Mouse (Mus musculus): Measurements from ENCODE around the gene Glrp1.

Glrp1 gene

GRCm38 (mm10) chr1:88491617-88492378 lies 18.1 kb downstream of the Glrp1 start:
- DNase-seq: no peak

DNA sequence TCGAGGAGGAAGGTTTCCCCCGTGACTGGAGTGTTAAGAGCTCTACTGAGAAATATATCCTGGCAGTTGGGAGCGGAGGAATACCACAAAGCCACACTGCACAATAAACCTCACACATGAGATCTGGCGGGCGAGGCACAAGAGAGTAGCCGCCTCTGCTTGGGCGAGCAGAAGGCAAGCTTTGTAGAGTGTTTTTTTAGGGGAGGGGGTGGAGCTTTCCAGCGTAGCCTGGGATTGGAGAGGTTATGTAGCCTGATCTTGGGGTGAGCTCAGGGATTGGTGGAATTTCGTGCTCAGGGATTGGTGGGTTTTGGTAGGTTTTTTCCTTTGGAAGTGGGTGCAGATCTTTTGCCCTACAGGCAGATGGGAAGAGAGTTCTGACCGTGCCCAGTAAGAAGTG lies 19.7 kb downstream of the Glrp1 start:
- no peak for DNase-seq

- no peak for DNase-seq
These were observed 20.9 kb downstream of the Glrp1 start for GRCm38 (mm10) chr1:88488957-88489356.

DNA sequence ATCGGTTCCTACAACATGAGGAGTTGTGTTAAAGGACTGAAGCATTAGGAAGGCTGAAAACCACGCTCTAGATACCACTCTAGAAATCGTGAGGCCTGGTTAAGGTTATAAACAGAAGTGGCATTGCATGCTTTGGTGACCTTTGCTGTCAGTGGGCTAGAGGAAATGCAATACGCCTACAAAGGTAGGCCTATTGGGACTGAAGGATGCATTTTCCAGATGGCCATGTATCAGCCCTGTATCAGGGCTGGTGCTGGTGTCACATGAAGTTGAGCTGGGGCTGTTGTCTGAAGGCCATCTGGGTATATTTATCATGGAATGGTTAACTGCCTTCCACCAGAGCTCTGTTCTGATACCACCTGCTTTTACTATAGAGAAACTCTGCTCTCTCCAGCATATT lies 23.5 kb downstream of the Glrp1 start:
- no peak for DNase-seq

DNA sequence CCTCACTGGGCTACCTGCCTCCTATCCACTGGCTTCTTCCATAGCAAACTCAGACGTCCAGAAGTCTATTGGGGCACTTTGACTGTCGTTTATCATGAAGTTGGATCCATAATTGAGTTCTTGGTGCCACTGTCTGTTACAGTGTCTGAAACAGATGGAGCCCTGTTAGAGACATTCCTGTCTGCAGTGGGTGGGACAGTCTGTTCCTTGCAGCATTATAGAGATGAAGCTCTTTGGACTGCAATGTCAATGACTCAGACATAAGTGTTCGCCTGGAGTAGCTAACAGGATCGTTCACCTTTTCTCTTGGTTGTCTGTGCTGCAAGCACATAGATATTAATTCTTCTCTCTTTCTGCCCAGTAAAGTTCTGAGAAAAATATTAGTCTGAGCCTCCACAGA lies 25.8 kb downstream of the Glrp1 start:
- DNase-seq: no peak

- DNase-seq: no peak
These were observed 27.4 kb downstream of the Glrp1 start for GRCm38 (mm10) chr1:88482142-88483099.

DNA sequence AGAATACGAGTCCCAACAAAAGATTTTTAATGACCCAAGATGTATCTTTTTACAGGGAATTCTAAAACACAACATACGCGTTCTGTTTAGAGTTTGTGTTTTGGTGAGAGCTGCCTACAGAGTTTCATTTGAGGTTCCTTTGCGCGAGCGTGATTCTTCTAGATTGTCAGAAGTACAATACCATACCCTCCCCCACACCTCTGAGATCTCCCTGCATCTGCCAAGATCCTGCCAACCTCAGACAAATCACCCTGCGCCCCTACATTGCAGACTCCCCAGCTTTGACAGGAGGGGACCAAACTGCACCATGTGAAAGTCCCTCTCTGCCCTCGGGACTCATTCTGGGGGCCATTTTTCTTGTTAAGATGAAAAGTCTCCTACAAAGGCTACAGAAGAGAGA lies 29.3 kb downstream of the Glrp1 start:
- DNase-seq: no peak

DNA sequence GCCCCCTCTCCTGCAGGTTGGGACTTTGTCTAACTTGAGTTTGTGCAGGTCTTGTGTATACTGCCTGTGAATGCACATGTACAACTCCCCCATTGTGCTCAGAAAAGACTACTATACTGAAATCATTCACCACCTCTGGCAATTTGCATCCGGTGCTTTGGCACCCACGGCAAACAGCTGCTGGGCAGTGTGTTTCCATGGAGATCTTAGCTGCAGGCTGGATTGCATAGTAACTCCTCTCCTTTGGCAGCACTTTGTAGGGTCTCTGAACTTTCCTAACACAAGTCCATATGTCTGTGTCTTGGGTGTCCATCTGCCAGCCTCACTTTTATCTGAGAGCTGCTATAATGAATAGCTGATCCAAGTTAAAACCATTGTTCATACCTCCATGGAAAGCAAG lies 31.7 kb downstream of the Glrp1 start:
- no peak for DNase-seq

DNA sequence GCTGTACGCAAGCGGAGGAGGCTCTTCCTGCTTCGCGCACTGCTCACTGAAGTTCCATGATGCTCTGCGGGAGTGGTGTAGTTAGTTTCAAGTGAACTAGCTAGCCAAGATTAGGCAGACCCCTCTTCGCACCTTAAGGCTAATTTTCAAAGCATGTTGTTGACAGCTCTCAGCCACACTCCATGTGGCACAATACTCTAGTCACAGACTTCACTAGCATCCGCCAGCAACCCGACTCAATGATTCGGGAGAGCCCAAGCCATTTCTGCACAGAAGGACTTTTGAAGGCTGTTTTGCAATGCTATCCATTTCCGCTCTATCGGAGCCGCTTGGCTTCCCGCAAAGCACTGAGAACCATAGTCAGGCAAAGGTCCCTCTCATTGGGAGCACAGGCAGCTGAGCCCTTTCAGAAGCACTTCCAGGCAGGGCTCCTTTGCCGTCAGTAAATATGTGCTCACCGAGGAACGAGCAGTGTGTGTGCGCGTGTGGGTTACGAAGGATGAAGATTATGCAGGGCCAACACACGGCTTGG lies 33.2 kb downstream of the Glrp1 start:
- DNase-seq: no peak

- no peak for DNase-seq
These were observed 34.3 kb downstream of the Glrp1 start for GRCm38 (mm10) chr1:88475502-88475953.

DNA sequence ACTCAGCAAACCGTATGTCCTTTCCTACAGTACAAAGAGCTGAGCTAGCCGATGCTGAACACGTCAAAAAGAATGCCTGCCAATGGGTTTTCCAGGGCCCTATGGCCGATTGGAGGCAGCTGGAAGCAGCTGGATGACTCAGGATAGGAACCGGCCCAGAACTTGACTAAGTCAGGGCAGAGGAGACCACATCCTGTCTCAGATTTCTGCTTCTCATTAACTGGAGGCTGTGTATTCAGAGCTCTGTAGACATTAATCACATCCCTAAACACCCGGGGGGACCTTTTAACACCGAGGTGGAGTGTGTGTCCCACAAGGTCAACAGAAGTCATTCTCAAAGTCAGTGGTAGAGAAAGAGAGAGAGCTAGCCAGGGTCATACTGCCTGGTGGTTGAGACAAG lies 35.3 kb downstream of the Glrp1 start:
- no peak for DNase-seq

GRCm38 (mm10) chr1:88473899-88474298 lies 36.0 kb downstream of the Glrp1 start:
- DNase-seq: no peak

DNA sequence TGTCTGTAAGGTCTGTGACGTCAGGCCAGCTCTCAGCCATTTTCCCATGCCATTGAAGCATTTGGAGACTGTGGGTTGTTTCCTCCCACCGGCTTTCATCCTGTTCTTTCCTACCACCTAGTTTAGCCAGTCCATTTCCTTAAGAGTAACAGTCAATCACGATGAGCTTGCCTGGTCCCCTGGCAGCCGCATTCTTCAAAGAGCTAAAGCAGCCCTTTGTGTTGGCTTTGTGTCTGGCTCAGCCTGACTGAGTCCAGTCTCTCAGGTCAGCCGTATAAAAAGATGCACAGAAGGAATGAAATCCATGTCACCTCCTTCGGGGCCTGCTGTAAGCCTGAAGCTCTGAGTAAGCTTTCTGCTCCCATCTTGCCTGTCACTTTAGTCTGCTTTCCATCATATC lies 37.6 kb downstream of the Glrp1 start:
- no peak for DNase-seq

GRCm38 (mm10) chr1:88469746-88470145 lies 40.1 kb downstream of the Glrp1 start:
- DNase-seq: no peak

- no peak for DNase-seq
These were observed 41.5 kb downstream of the Glrp1 start for GRCm38 (mm10) chr1:88468335-88468734.

DNA sequence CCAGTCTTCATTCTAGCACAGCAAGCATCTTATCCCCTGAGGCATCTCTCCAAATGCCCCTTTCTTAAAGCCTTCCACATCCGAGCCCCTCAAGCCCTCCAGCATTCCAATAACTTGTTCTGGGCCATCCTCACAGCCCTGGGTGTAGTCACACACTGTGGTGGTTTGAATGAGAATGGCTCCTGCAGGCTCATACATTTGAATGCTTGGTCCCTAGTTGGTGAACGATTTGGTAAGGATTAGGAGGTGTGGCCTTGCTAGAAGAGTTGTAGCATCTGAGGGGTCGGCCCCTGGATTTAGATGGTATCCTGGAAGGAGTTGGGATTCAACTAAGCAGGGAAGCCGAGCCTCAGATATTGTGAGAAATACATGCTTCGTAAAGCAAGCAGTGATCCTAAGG lies 42.0 kb downstream of the Glrp1 start:
- no peak for DNase-seq

- DNase-seq: no peak
These were observed 43.4 kb downstream of the Glrp1 start for GRCm38 (mm10) chr1:88466325-88467064.

- DNase-seq: peak; percentile 9 to 11
These were observed 44.1 kb downstream of the Glrp1 start for GRCm38 (mm10) chr1:88465722-88466121.

DNA sequence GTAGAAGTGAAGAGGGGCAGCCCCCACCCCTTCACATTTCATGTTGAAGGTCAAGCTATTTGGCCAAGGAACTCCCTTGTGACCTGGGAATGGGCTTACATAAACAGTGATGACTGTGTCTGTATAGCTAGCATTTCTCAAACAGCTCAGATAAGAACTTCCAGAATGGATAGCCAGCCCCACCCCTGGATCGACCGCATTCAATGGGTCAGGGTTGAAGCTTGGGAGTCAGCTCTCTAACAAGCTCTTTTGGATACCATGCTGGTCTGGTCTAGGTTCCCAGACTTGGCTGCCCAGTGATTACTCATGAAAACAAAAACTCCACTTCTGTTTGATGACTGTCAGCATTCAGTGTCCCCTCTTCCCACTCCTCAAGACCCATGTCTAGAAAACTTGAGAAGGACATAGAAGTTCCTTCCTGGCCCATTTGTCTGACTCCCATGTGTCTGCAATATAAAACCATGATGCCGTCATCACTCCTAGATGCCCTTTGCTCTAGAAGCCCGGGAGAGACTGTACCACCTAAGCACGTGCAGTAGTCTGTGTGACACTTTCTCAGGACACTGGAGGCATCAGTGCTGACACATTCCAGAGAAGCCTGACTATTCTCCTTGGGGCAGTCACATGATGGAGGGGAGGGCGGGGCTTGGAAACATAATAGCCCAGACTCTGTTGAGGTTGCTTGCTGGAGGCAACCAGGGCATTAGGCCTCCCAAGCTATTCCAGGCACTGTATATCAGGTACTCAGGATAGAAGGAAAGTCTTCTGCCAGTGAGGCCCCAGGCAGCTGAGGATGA lies 45.6 kb downstream of the Glrp1 start:
- no peak for DNase-seq

DNA sequence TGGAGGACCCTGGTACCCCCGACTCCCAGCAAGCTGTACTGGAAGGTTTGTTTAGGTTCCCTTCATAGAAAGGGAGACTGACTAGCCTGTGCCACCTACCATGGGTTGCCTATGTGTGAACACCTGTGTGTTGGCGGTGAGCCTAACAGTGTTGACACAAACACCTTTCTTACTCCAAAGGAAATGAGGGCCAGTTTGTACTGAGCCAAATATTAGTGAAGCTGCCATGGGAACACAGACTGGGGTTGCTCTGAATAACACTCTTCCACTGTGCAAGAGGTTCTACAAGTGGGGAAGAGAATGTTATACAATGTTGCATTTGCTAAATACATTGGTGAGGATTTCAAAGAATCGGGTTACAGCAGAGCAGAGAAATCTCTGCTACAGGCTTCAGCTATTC lies 46.6 kb downstream of the Glrp1 start:
- no peak for DNase-seq

DNA sequence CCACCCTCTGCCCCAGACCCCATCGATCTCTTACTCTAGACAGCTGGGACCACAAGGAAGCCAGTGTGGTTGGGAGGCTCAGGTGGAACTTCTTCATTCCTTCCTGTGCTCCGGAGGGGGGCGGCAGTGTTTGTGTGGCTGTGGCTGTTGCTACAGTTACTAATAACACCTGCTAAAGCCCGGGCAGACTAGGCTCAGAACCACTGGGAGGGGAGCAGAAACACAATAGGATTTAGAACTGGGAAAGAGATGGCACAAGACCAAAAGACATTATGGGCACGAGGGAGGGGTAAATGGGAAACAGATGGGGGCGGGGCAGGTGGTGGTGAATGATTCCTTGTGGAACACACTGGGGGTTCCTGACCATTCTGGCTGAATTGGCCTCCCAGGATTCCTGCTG lies 47.4 kb downstream of the Glrp1 start:
- DNase-seq: no peak

GRCm38 (mm10) chr1:88461096-88461495 lies 48.8 kb downstream of the Glrp1 start:
- DNase-seq: no peak
